Mouse (Mus musculus): ENCODE measurements at regions not wholly inside any gene's neighbourhood (a gene's known extent, or its start where the extent isn't known, plus 50 kb on each side); places are given as distances from the start of the nearest gene placed in this dataset.

GRCm38 (mm10) chr1:73570944-73571343 lies 553.3 kb downstream of the Tns1 start:
- Histone ChIP-seq H3K27me3 (replicated peaks) (peaks cover 50% of the 10 kb centered on the region), H3K4me1 (ENCODE audit: control insufficient read depth in 1 of 2, insufficient read depth in 2 of 2) (no peaks in the 10 kb centered on the region), H3K4me3 (replicated peaks in 1 of 3; ENCODE audit: low read depth in 2 of 3, low read length in 2 of 3, poor library complexity in 1 of 3) (no peak overlapping the region), H3K27ac (ENCODE audit: insufficient read depth, low read depth) (no peak overlapping the region), H3K36me3 (replicated peaks in 1 of 2; ENCODE audit: control insufficient read depth in 1 of 2, insufficient read depth in 1 of 2, low read length in 1 of 2) (no peaks in the 10 kb centered on the region), H3K9ac (ENCODE audit: insufficient read depth, low read depth) (no peak overlapping the region), H3K79me2 (replicated peaks; ENCODE audit: control insufficient read depth, extremely low read depth, insufficient read depth, poor library complexity, severe bottlenecking) (no peaks in the 10 kb centered on the region), H3K4me2 (ENCODE audit: insufficient read depth, low read depth, poor library complexity, severe bottlenecking) (no peak overlapping the region), H3K9me3 (replicated peaks; ENCODE audit: low read length) (no peaks in the 10 kb centered on the region)
- in situ Hi-C loops (cut with MboI; ENCODE audit: low pct_ligation_motif_present, low pct_unique_long_range_greater_than_20kb, low sequenced_read_pairs) = no loop called here
- dilution Hi-C loops (cut with MboI; ENCODE audit: extremely low pct_ligation_motif_present, extremely low pct_unique_long_range_greater_than_20kb, low sequenced_read_pairs) = no loop called here
- DNase-seq (ENCODE audit: extremely low read depth) = no peak
- TF ChIP-seq MAZ (IDR thresholded peaks at IDR 0.05; ENCODE audit: low read depth, low read length) = no peak
- no peak for TF ChIP-seq MAX (IDR thresholded peaks at IDR 0.05; ENCODE audit: low read length)
- TF ChIP-seq MXI1 (IDR thresholded peaks at IDR 0.05; ENCODE audit: low read depth, low read length) = no peak
- TF ChIP-seq NRF1 (IDR thresholded peaks at IDR 0.05; ENCODE audit: low read depth, low read length) = no peak
- TF ChIP-seq USF2 (conservative IDR thresholded peaks at IDR 0.05; ENCODE audit: low read depth, low read length) = no peak
- no peak for TF ChIP-seq JUN (IDR thresholded peaks at IDR 0.05; ENCODE audit: insufficient read depth, low read depth, low read length)
- no peak for TF ChIP-seq ZC3H11A (IDR thresholded peaks at IDR 0.05; ENCODE audit: low read depth, low read length)
- no peak for TF ChIP-seq GABPA (IDR thresholded peaks at IDR 0.05; ENCODE audit: insufficient replicate concordance, low read depth, low read length)
- no peak for TF ChIP-seq RAD21 (IDR thresholded peaks at IDR 0.05; ENCODE audit: low read depth, low read length)
- no peak for TF ChIP-seq TBP (conservative IDR thresholded peaks at IDR 0.05; ENCODE audit: low read depth, low read length)
- no peak for TF ChIP-seq ETS1 (conservative IDR thresholded peaks at IDR 0.05; ENCODE audit: low read depth, low read length)
- no peak for TF ChIP-seq MYC (IDR thresholded peaks at IDR 0.05; ENCODE audit: low read depth, low read length)
- no peak for TF ChIP-seq ZKSCAN1 (IDR thresholded peaks at IDR 0.05; ENCODE audit: borderline replicate concordance, low read depth, low read length)
- no peak for TF ChIP-seq CHD2 (IDR thresholded peaks at IDR 0.05; ENCODE audit: low read length)
- no peak for TF ChIP-seq CTCF (conservative IDR thresholded peaks at IDR 0.05 in 1 of 2, IDR thresholded peaks at IDR 0.05 in 1 of 2; ENCODE audit: low read depth in 2 of 2, low read length in 2 of 2)
- no peak for TF ChIP-seq ZMIZ1 (IDR thresholded peaks at IDR 0.05; ENCODE audit: low read depth, low read length)
- TF ChIP-seq SIN3A (IDR thresholded peaks at IDR 0.05; ENCODE audit: low read length) = no peak
- no peak for TF ChIP-seq POLR2AphosphoS2 (IDR thresholded peaks at IDR 0.05; ENCODE audit: low read depth, low read length)
- TF ChIP-seq EP300 (IDR thresholded peaks at IDR 0.05; ENCODE audit: low read length) = no peak

GRCm38 (mm10) chr1:73566770-73567169 lies 551.1 kb upstream of the Tnp1 start:
- dilution Hi-C loops (cut with MboI; ENCODE audit: extremely low pct_ligation_motif_present, extremely low pct_unique_long_range_greater_than_20kb, low sequenced_read_pairs) (no loop called here), in situ Hi-C loops (cut with MboI; ENCODE audit: low pct_ligation_motif_present, low pct_unique_long_range_greater_than_20kb, low sequenced_read_pairs) (no loop called here)
- no peaks in the 10 kb centered on the region for H3K36me3 ChIP-seq (replicated peaks in 1 of 2; ENCODE audit: control insufficient read depth in 1 of 2, insufficient read depth in 1 of 2, low read length in 1 of 2)
- H3K9ac ChIP-seq (ENCODE audit: insufficient read depth, low read depth) = no peak overlapping the region
- DNase-seq (ENCODE audit: extremely low read depth) = no peak
- no peaks in the 10 kb centered on the region for H3K79me2 ChIP-seq (replicated peaks; ENCODE audit: control insufficient read depth, extremely low read depth, insufficient read depth, poor library complexity, severe bottlenecking)
- no peaks in the 10 kb centered on the region for H3K4me1 ChIP-seq (ENCODE audit: control insufficient read depth in 1 of 2, insufficient read depth in 2 of 2)
- TF ChIP-seq GABPA (IDR thresholded peaks at IDR 0.05; ENCODE audit: insufficient replicate concordance, low read depth, low read length) = no peak
- no peak for TF ChIP-seq MAFK (IDR thresholded peaks at IDR 0.05; ENCODE audit: insufficient replicate concordance, low read length)
- TF ChIP-seq USF1 (IDR thresholded peaks at IDR 0.05; ENCODE audit: low read depth, low read length) = no peak
- no peak for TF ChIP-seq TBP (conservative IDR thresholded peaks at IDR 0.05; ENCODE audit: low read depth, low read length)
- TF ChIP-seq NELFE (IDR thresholded peaks at IDR 0.05; ENCODE audit: low read depth, low read length) = no peak
- peaks cover 6% of the 10 kb centered on the region for H3K9me3 ChIP-seq (replicated peaks; ENCODE audit: low read length)
- no peak overlapping the region for H3K4me3 ChIP-seq (replicated peaks in 1 of 3; ENCODE audit: low read depth in 2 of 3, low read length in 2 of 3, poor library complexity in 1 of 3)
- H3K27me3 ChIP-seq (replicated peaks) = peaks cover 43% of the 10 kb centered on the region
- no peak overlapping the region for H3K4me2 ChIP-seq (ENCODE audit: insufficient read depth, low read depth, poor library complexity, severe bottlenecking)
- H3K27ac ChIP-seq (ENCODE audit: insufficient read depth, low read depth) = no peak overlapping the region
